Mouse (Mus musculus): ENCODE data around the gene Pheta2. TPM values are rescaled to one million over a fixed set of nuclear protein-coding genes. Genes with fewer than 3 reads are reported as not detected.
A peak's percentile ranks its signal among the peaks of the same experiment; 100 is the strongest.
"Not testable (repeated sequence)": the region's sequence is repeated elsewhere in the genome, so short reads cannot be mapped to it uniquely, and the experiment has no call there.

Gene Pheta2
- total and polyA plus RNA-seq, 3 experiments, result 18.8 to 67.8 (median 42.2) TPM

DNA sequence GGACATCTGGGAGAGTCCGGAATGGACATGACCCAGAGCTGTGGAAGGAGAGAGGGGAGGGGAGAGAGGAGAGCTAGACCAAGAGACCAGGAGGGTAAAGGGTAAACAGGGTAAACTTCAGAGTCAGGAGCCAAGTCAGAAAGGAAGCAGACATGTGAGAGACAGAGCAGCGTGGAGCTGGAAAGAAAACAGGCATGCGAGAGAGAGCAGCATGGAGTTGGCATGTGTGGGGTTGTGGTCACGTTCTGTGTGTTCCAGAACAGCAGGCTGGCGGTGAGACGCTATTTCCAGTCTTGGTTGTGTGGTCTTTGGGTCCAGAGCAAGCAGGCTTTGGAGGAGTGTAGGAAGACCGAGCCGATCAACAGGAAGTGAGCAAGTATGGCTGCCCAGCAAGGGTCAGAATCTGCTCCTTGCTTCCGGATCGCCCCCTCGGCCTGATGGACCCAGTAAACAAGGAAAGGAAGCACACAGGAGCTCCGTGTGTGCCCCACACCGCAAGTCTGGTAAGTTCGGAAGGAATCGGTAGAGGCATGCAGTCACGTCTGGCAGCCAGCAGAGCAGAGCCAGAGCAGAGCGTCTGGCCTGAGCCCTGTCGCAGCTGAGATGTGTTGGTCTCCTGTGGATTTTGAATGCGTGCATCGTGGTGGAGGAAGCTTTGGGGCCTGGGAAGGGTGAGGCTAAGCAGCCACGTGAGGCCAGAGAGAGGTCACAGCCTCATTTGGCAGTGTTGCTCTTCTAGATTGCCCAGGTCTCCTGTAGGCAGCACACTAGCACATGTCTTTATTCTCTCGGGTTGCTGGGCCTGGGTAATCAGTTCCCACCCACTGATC, 19.9 kb downstream of the Pheta2 start:
- ATAC-seq (ENCODE audit: extremely low read depth, insufficient number of reproducible peaks, low FRiP score, poor library complexity, severe bottlenecking) (no peak), DNase-seq (ENCODE audit: low spot score) (no peak)
- Histone ChIP-seq H3K9me3 (replicated peaks) (0 out of 2 replicates have a peak, but pooled peaks cover 3% of the 10 kb centered on the region), H3K36me3 (replicated peaks) (peaks cover 15% of the 10 kb centered on the region), H3K27me3 (ENCODE audit: insufficient read depth, low read length) (no peaks in the 10 kb centered on the region), H3K4me3 (ENCODE audit: low read depth, low read length) (no peak overlapping the region), H3K4me1 (ENCODE audit: insufficient read depth, low read depth, low read length) (peaks cover 26% of the 10 kb centered on the region)
- TF ChIP-seq CTCF (IDR thresholded peaks at IDR 0.05; ENCODE audit: low read depth, low read length), result no peak

DNA sequence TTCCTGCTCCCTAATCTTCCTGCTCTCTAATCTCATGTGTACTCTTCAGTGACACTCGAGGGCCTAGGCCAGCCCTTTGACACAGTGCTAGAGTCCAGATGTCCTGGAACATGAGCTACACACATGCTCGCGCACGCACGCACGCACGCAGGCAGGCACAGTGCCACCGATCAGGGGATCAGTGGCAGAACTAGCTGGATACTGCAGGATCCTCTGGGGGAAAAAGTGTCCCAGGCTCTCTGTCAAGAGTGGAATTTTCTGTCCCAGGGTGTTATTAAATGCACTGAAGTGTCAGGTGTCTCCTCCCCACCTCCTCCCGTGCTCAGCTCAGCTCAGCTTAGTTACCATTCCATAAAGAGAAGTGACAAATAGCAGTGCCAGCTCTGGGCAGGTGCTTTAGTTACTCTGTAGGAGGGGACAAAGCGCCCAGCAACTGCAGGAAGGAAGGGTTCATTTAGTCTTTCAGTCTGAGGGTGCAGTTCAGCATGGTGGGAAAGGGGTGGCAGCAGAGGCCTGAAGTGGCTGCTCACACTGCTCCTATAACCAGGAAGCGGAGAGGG, 22.8 kb downstream of the Pheta2 start:
- peaks cover 7% of the 10 kb centered on the region for H3K36me3 ChIP-seq (replicated peaks)
- H3K4me3 ChIP-seq (ENCODE audit: low read depth, low read length), result no peak overlapping the region
- no peak for TF ChIP-seq POLR2AphosphoS5 (IDR thresholded peaks at IDR 0.05; ENCODE audit: insufficient replicate concordance, low read depth, low read length)
- no peak for TF ChIP-seq TAL1 (conservative IDR thresholded peaks at IDR 0.05; ENCODE audit: low read depth, low read length)
- no peak for TF ChIP-seq GATA2 (IDR thresholded peaks at IDR 0.05; ENCODE audit: borderline replicate concordance, low read depth, low read length)
- TF ChIP-seq CTCF (IDR thresholded peaks at IDR 0.05; ENCODE audit: low read depth, low read length), result no peak
- no peak for TF ChIP-seq GATA1 (IDR thresholded peaks at IDR 0.05; ENCODE audit: borderline replicate concordance, low read length)
- no peak for DNase-seq (ENCODE audit: low spot score)
- peaks cover 17% of the 10 kb centered on the region for H3K4me1 ChIP-seq (ENCODE audit: insufficient read depth, low read depth, low read length)
- no peak for ATAC-seq (ENCODE audit: extremely low read depth, insufficient number of reproducible peaks, low FRiP score, poor library complexity, severe bottlenecking)
- H3K27me3 ChIP-seq (ENCODE audit: insufficient read depth, low read length), result no peaks in the 10 kb centered on the region
- H3K9me3 ChIP-seq (replicated peaks), result no peaks in the 10 kb centered on the region

DNA sequence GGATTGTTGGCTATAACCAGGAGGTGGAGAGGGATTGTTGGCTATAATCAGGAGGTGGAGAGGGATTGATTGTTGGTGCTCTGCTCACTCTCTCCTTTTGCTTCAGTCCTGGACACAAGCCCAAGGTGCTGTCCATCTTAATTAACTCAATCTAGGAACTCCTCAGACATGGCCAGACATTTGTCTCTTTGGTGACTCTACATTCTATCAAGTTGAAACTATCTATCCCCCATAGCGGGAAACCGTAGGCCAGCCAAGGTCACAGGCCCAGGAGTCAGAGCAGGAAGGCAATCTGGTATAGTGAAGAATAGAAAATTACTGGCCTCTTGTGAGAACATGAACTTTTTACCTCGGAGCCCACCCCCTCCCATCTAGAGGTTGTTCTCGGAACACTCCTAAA, 23.5 kb downstream of the Pheta2 start:
- TF ChIP-seq CTCF (IDR thresholded peaks at IDR 0.05; ENCODE audit: low read depth, low read length) (no peak), GATA2 (IDR thresholded peaks at IDR 0.05; ENCODE audit: borderline replicate concordance, low read depth, low read length) (no peak), TAL1 (conservative IDR thresholded peaks at IDR 0.05; ENCODE audit: low read depth, low read length) (no peak), POLR2AphosphoS5 (IDR thresholded peaks at IDR 0.05; ENCODE audit: insufficient replicate concordance, low read depth, low read length) (no peak), GATA1 (IDR thresholded peaks at IDR 0.05; ENCODE audit: borderline replicate concordance, low read length) (no peak)
- Histone ChIP-seq H3K4me1 (ENCODE audit: insufficient read depth, low read depth, low read length) (peaks cover 16% of the 10 kb centered on the region), H3K4me3 (ENCODE audit: low read depth, low read length) (no peak overlapping the region), H3K9me3 (replicated peaks) (no peaks in the 10 kb centered on the region), H3K27me3 (ENCODE audit: insufficient read depth, low read length) (no peaks in the 10 kb centered on the region), H3K36me3 (replicated peaks) (peaks cover 6% of the 10 kb centered on the region)
- ATAC-seq (ENCODE audit: extremely low read depth, insufficient number of reproducible peaks, low FRiP score, poor library complexity, severe bottlenecking), result no peak
- DNase-seq (ENCODE audit: low spot score), result no peak

DNA sequence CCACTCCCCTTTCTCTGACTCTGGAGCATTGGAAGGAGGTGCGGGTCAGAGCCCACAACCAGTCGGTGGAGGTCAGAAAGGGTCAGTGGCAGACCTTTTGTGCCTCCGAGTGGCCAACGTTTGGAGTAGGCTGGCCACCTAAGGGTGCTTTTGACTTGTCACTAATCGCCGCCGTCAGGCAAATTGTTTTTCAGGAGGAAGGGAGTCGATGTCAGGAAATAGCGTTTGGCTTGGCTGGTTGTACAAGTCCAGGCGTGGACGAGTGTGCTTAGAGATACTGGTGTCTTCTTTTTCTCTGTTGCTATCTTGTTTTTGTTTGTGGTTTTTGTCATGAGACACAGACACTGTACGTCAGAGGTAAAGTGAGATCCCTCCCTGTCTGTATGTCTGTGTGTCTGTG, 25.1 kb downstream of the Pheta2 start:
- not testable (repeated sequence) for H3K4me3 ChIP-seq (ENCODE audit: low read depth, low read length); ATAC-seq (ENCODE audit: extremely low read depth, insufficient number of reproducible peaks, low FRiP score, poor library complexity, severe bottlenecking); H3K9me3 ChIP-seq (replicated peaks); H3K4me1 ChIP-seq (ENCODE audit: insufficient read depth, low read depth, low read length); H3K27me3 ChIP-seq (ENCODE audit: insufficient read depth, low read length); H3K36me3 ChIP-seq (replicated peaks); DNase-seq (ENCODE audit: low spot score)

DNA sequence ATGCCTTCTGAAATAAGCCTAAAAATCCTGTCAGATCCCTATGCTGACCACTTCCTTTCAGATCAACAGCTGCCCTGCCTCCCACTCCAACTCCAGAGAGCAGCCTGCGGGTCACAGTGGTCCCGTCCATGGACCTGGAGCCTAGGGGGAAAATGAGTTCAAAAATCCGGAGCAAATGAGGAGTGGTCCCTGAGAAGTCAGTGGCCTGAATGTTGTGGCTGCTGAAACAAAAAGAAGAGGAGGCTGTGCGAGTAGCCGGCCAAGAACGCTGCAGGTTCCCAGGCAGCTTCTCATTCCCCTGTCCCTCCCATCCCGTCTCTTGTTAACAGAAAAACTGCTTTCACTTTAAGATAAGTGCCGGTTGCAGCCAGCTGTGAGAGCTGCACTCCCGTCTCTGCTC, 25.8 kb downstream of the Pheta2 start:
- not testable (repeated sequence) for H3K9me3 ChIP-seq (replicated peaks); DNase-seq (ENCODE audit: low spot score); H3K4me1 ChIP-seq (ENCODE audit: insufficient read depth, low read depth, low read length); H3K36me3 ChIP-seq (replicated peaks); H3K27me3 ChIP-seq (ENCODE audit: insufficient read depth, low read length); ATAC-seq (ENCODE audit: extremely low read depth, insufficient number of reproducible peaks, low FRiP score, poor library complexity, severe bottlenecking)
- H3K4me3 ChIP-seq (ENCODE audit: low read depth, low read length), result peak overlapping the region; percentile 57; the same call in 1 of the 2 replicates

DNA sequence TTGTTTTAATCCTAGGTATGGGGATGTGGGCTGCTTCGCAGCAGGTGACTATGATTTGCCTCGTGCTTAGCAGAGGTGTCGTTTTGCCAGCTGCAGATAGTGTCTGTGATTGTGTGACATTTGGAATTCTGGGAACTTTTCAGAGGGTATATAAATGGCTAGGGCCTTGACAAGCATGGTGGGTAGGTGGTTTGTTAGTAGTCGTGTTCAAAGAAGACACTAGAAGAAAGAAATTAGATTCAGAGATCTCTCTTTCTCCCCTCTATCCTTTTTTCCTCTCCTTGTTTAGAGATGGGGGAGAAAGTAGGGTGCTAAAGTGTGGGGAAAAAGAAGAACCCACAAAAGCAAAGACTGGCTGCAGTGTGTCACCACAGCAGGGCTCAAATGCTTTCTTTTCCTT, 29.4 kb downstream of the Pheta2 start:
- H3K9me3 ChIP-seq (replicated peaks), result no peaks in the 10 kb centered on the region
- ATAC-seq (ENCODE audit: extremely low read depth, insufficient number of reproducible peaks, low FRiP score, poor library complexity, severe bottlenecking) (no peak), DNase-seq (ENCODE audit: low spot score) (no peak)
- H3K4me3 ChIP-seq (ENCODE audit: low read depth, low read length), result no peak overlapping the region
- peaks cover 37% of the 10 kb centered on the region for H3K27me3 ChIP-seq (ENCODE audit: insufficient read depth, low read length)
- H3K4me1 ChIP-seq (ENCODE audit: insufficient read depth, low read depth, low read length), result no peaks in the 10 kb centered on the region
- no peaks in the 10 kb centered on the region for H3K36me3 ChIP-seq (replicated peaks)
- TF ChIP-seq POLR2AphosphoS5 (IDR thresholded peaks at IDR 0.05; ENCODE audit: insufficient replicate concordance, low read depth, low read length), result no peak
- no peak for TF ChIP-seq TAL1 (conservative IDR thresholded peaks at IDR 0.05; ENCODE audit: low read depth, low read length)
- no peak for TF ChIP-seq GATA2 (IDR thresholded peaks at IDR 0.05; ENCODE audit: borderline replicate concordance, low read depth, low read length)
- TF ChIP-seq CTCF (IDR thresholded peaks at IDR 0.05; ENCODE audit: low read depth, low read length), result no peak
- TF ChIP-seq GATA1 (IDR thresholded peaks at IDR 0.05; ENCODE audit: borderline replicate concordance, low read length), result no peak

DNA sequence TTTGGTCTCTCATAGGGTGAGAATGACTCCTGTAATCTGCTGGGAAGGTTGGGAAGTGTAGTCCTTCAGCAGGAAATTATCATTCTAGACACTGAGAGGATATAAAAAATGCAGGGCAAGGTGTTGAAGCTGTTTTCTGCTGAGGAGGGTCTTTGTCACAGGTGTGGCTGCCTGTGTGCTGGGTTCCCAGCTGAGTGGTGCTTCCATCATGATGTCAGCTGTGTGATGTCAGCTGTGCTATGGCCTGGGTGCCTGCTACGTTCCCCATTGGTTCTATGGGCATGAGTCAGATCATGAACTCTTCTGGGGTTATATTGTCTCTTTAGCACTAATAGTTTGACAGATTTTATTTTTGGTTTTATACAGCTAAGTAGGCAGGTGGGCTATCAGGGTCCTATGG, 30.1 kb downstream of the Pheta2 start:
- Histone ChIP-seq H3K9me3 (replicated peaks) (no peaks in the 10 kb centered on the region), H3K4me1 (ENCODE audit: insufficient read depth, low read depth, low read length) (no peaks in the 10 kb centered on the region), H3K27me3 (ENCODE audit: insufficient read depth, low read length) (peaks cover 44% of the 10 kb centered on the region), H3K36me3 (replicated peaks) (no peaks in the 10 kb centered on the region), H3K4me3 (ENCODE audit: low read depth, low read length) (no peak overlapping the region)
- TF ChIP-seq GATA2 (IDR thresholded peaks at IDR 0.05; ENCODE audit: borderline replicate concordance, low read depth, low read length), result no peak
- TF ChIP-seq GATA1 (IDR thresholded peaks at IDR 0.05; ENCODE audit: borderline replicate concordance, low read length), result no peak
- no peak for TF ChIP-seq POLR2AphosphoS5 (IDR thresholded peaks at IDR 0.05; ENCODE audit: insufficient replicate concordance, low read depth, low read length)
- no peak for TF ChIP-seq TAL1 (conservative IDR thresholded peaks at IDR 0.05; ENCODE audit: low read depth, low read length)
- no peak for TF ChIP-seq CTCF (IDR thresholded peaks at IDR 0.05; ENCODE audit: low read depth, low read length)
- DNase-seq (ENCODE audit: low spot score), result no peak
- no peak for ATAC-seq (ENCODE audit: extremely low read depth, insufficient number of reproducible peaks, low FRiP score, poor library complexity, severe bottlenecking)

Measured in G1E (cell line).